Mouse (Mus musculus) kidney, embryonic 15.5 days (tissue): ENCODE data around the gene Adam19. TPM values are rescaled to one million over a fixed set of nuclear protein-coding genes. Genes with fewer than 3 reads are reported as not detected.

Experiments used
- ATAC-seq: fragments of 200-750 bp; cut with Nextera tagmentation; replicated peaks from 2 replicates; pipeline ENCODE4 v1.8.0; 2017; ENCODE audit warnings: moderate TSS enrichment; ENCODE audit not compliant: low FRiP score
- H3K27ac ChIP-seq: fragments of 300-500 bp; sonication (generic); 2 replicates; pipeline ENCODE4 v1.5.1; 2015; ENCODE audit warnings: mild to moderate bottlenecking, inconsistent platforms
- H3K27me3 ChIP-seq: fragments of 300-500 bp; sonication (generic); 2 replicates; pipeline ENCODE4 v1.6.1; 2015; ENCODE audit warnings: inconsistent platforms
- H3K36me3 ChIP-seq: fragments of 300-500 bp; sonication (generic); 2 replicates; pipeline ENCODE4 v1.6.1; 2015; ENCODE audit warnings: inconsistent platforms
- H3K4me1 ChIP-seq: fragments of 300-500 bp; sonication (generic); 2 replicates; pipeline ENCODE4 v1.6.1; 2015; ENCODE audit warnings: inconsistent platforms
- H3K4me2 ChIP-seq: fragments of 300-500 bp; sonication (generic); 2 replicates; pipeline ENCODE4 v1.6.1; 2015; ENCODE audit warnings: moderate library complexity, mild to moderate bottlenecking, inconsistent platforms
- H3K4me3 ChIP-seq: fragments of 300-500 bp; sonication (generic); replicated peaks from 2 replicates; pipeline ENCODE4 v1.5.1; 2015; ENCODE audit warnings: mild to moderate bottlenecking, inconsistent platforms
- H3K9ac ChIP-seq: fragments of 300-500 bp; sonication (generic); 2 replicates; pipeline ENCODE4 v1.6.1; 2015; ENCODE audit warnings: mild to moderate bottlenecking, inconsistent platforms
- H3K9me3 ChIP-seq: fragments of 300-500 bp; sonication (generic); replicated peaks from 2 replicates; pipeline ENCODE4 v1.6.1; 2016; ENCODE audit warnings: inconsistent platforms
- WGBS: fragments of 180-500 bp; shearing (Covaris S2); methylation state at CpG from one replicate; pipeline ENCODE4 v1.1.7; 2015; ENCODE audit warnings: mixed read lengths; 5-methylcytosine and 5-hydroxymethylcytosine counted together
- polyA plus RNA-seq: library from polyadenylated mRNA; unstranded; fragments of >200 nt; fragmentation: Nextera tagmentation; extraction: Ambion mirVana; gene quantifications from 2 replicates; pipeline ENCODE4 v1.2.1, GENCODE M21; 2015

Adam19 gene
- polyA plus RNA-seq, 1 experiment from 2014 or later = 17.9 TPM

- no peaks in the 10 kb centered on the region for H3K9me3 ChIP-seq
- H3K36me3 ChIP-seq = peaks cover 39% of the 10 kb centered on the region
- ATAC-seq = no peak
- H3K4me1 ChIP-seq = peaks cover 34% of the 10 kb centered on the region
- H3K27ac ChIP-seq = peak overlapping the region; percentile 51
- no peak overlapping the region for H3K4me2 ChIP-seq
- 65% methylated on average over 9 of the region's 9 CpGs for WGBS
- no peak overlapping the region for H3K9ac ChIP-seq
- H3K4me3 ChIP-seq = no peak overlapping the region
- H3K27me3 ChIP-seq = no peaks in the 10 kb centered on the region
These were observed 39.9 kb downstream of the Adam19 start for GRCm38 (mm10) chr11:46095477-46096264.

- 82% methylated on average over 6 of the region's 6 CpGs for WGBS
- peaks cover 28% of the 10 kb centered on the region for H3K4me1 ChIP-seq
- no peak overlapping the region for H3K4me2 ChIP-seq
- ATAC-seq = no peak
- H3K27ac ChIP-seq = 0 out of 2 replicates have a peak overlapping the region, but pooled peaks have one; percentile 51
- no peak overlapping the region for H3K9ac ChIP-seq
- no peaks in the 10 kb centered on the region for H3K27me3 ChIP-seq
- no peak overlapping the region for H3K4me3 ChIP-seq
- H3K36me3 ChIP-seq = peaks cover 45% of the 10 kb centered on the region
- no peaks in the 10 kb centered on the region for H3K9me3 ChIP-seq
These were observed 40.5 kb downstream of the Adam19 start for GRCm38 (mm10) chr11:46096265-46096649.

- no peak for ATAC-seq
- no peak overlapping the region for H3K4me3 ChIP-seq
- H3K27ac ChIP-seq = no peak overlapping the region
- 64% methylated on average over 3 of the region's 3 CpGs for WGBS
- H3K9me3 ChIP-seq = no peaks in the 10 kb centered on the region
- H3K27me3 ChIP-seq = no peaks in the 10 kb centered on the region
- H3K4me1 ChIP-seq = peaks cover 23% of the 10 kb centered on the region
- peaks cover 51% of the 10 kb centered on the region for H3K36me3 ChIP-seq
- H3K4me2 ChIP-seq = no peak overlapping the region
- H3K9ac ChIP-seq = no peak overlapping the region
These were observed 41.3 kb downstream of the Adam19 start for GRCm38 (mm10) chr11:46097062-46097461.

GRCm38 (mm10) chr11:46102107-46102506, 46.3 kb downstream of the Adam19 start:
- Histone ChIP-seq H3K9ac (no peak overlapping the region), H3K36me3 (peaks cover 43% of the 10 kb centered on the region), H3K4me3 (no peak overlapping the region), H3K9me3 (no peaks in the 10 kb centered on the region), H3K27me3 (no peaks in the 10 kb centered on the region), H3K27ac (no peak overlapping the region), H3K4me1 (peaks cover 6% of the 10 kb centered on the region; the same call in 1 of the 2 replicates), H3K4me2 (no peak overlapping the region)
- WGBS = 52% methylated on average over 6 of the region's 6 CpGs
- ATAC-seq = no peak

- 77% methylated on average over 1 of the region's 1 CpGs for WGBS
- H3K9me3 ChIP-seq = no peaks in the 10 kb centered on the region
- no peaks in the 10 kb centered on the region for H3K27me3 ChIP-seq
- H3K36me3 ChIP-seq = peaks cover 21% of the 10 kb centered on the region; the same call in 1 of the 2 replicates
- no peak for ATAC-seq
- no peak overlapping the region for H3K4me3 ChIP-seq
- 0 out of 2 replicates have a peak, but pooled peaks cover under 1% of the 10 kb centered on the region for H3K4me1 ChIP-seq
- H3K9ac ChIP-seq = no peak overlapping the region
- H3K27ac ChIP-seq = no peak overlapping the region
- H3K4me2 ChIP-seq = no peak overlapping the region
These were observed 51.3 kb downstream of the Adam19 start for GRCm38 (mm10) chr11:46107046-46107445.

GRCm38 (mm10) chr11:46109206-46109605, 53.4 kb downstream of the Adam19 start:
- no peak overlapping the region for H3K27ac ChIP-seq
- H3K4me2 ChIP-seq = no peak overlapping the region
- H3K9ac ChIP-seq = no peak overlapping the region
- H3K36me3 ChIP-seq = peaks cover 30% of the 10 kb centered on the region
- H3K4me3 ChIP-seq = no peak overlapping the region
- no peaks in the 10 kb centered on the region for H3K9me3 ChIP-seq
- ATAC-seq = no peak
- no peaks in the 10 kb centered on the region for H3K4me1 ChIP-seq
- 89% methylated on average over 5 of the region's 5 CpGs for WGBS
- H3K27me3 ChIP-seq = no peaks in the 10 kb centered on the region

GRCm38 (mm10) chr11:46110156-46110944, 54.6 kb downstream of the Adam19 start:
- ATAC-seq = no peak
- Histone ChIP-seq H3K9me3 (no peaks in the 10 kb centered on the region), H3K27ac (no peak overlapping the region), H3K36me3 (peaks cover 32% of the 10 kb centered on the region), H3K4me3 (no peak overlapping the region), H3K4me1 (peaks cover 10% of the 10 kb centered on the region), H3K27me3 (no peaks in the 10 kb centered on the region), H3K9ac (no peak overlapping the region), H3K4me2 (no peak overlapping the region)
- WGBS = 70% methylated on average over 8 of the region's 8 CpGs

- H3K9ac ChIP-seq = no peak overlapping the region
- H3K27ac ChIP-seq = no peak overlapping the region
- H3K27me3 ChIP-seq = no peaks in the 10 kb centered on the region
- peaks cover 32% of the 10 kb centered on the region for H3K36me3 ChIP-seq
- no peaks in the 10 kb centered on the region for H3K9me3 ChIP-seq
- no peak overlapping the region for H3K4me3 ChIP-seq
- H3K4me2 ChIP-seq = no peak overlapping the region
- no peak for ATAC-seq
- WGBS = 91% methylated on average over 1 of the region's 1 CpGs
- peaks cover 15% of the 10 kb centered on the region for H3K4me1 ChIP-seq
These were observed 55.1 kb downstream of the Adam19 start for GRCm38 (mm10) chr11:46110945-46111287.

GRCm38 (mm10) chr11:46113211-46113610, 57.4 kb downstream of the Adam19 start:
- no peaks in the 10 kb centered on the region for H3K9me3 ChIP-seq
- no peak overlapping the region for H3K4me2 ChIP-seq

GRCm38 (mm10) chr11:46114221-46114620, 58.4 kb downstream of the Adam19 start:
- no peak overlapping the region for H3K9ac ChIP-seq

More at GRCm38 (mm10) chr11:46113211-46113610, 57.4 kb downstream of the Adam19 start:
- Histone ChIP-seq H3K27me3 (no peaks in the 10 kb centered on the region), H3K27ac (no peak overlapping the region), H3K4me1 (peaks cover 23% of the 10 kb centered on the region), H3K9ac (no peak overlapping the region), H3K4me3 (no peak overlapping the region), H3K36me3 (peaks cover 28% of the 10 kb centered on the region)
- 63% methylated on average over 3 of the region's 3 CpGs for WGBS
- no peak for ATAC-seq

GRCm38 (mm10) chr11:46115011-46115410, 59.2 kb downstream of the Adam19 start:
- no peak for ATAC-seq
- H3K4me1 ChIP-seq = peaks cover 32% of the 10 kb centered on the region
- 72% methylated on average over 4 of the region's 4 CpGs for WGBS
- H3K4me2 ChIP-seq = no peak overlapping the region
- no peak overlapping the region for H3K27ac ChIP-seq
- no peak overlapping the region for H3K9ac ChIP-seq
- H3K27me3 ChIP-seq = no peaks in the 10 kb centered on the region
- peaks cover 38% of the 10 kb centered on the region for H3K36me3 ChIP-seq
- no peaks in the 10 kb centered on the region for H3K9me3 ChIP-seq
- no peak overlapping the region for H3K4me3 ChIP-seq

More at GRCm38 (mm10) chr11:46114221-46114620, 58.4 kb downstream of the Adam19 start:
- Histone ChIP-seq H3K27ac (no peak overlapping the region), H3K27me3 (no peaks in the 10 kb centered on the region), H3K36me3 (peaks cover 32% of the 10 kb centered on the region), H3K4me1 (peaks cover 26% of the 10 kb centered on the region), H3K4me3 (no peak overlapping the region), H3K9me3 (no peaks in the 10 kb centered on the region), H3K4me2 (no peak overlapping the region)
- no peak for ATAC-seq
- 90% methylated on average over 7 of the region's 7 CpGs for WGBS
